Mouse (Mus musculus): ENCODE results near the gene Med31.
"Not testable (repeated sequence)": the region's sequence is repeated elsewhere in the genome, so short reads cannot be mapped to it uniquely, and the experiment has no call there.

Med31 gene

GRCm38 (mm10) chr11:72203440-72203839 is 12.0 kb downstream of the Med31 start:
- no peak for DNase-seq (ENCODE audit: low spot score)

- no peak for DNase-seq (ENCODE audit: low spot score)
Observed at GRCm38 (mm10) chr11:72196506-72196905, 18.9 kb downstream of the Med31 start.

GRCm38 (mm10) chr11:72194259-72194658 is 21.1 kb downstream of the Med31 start:
- DNase-seq (ENCODE audit: low spot score) = no peak

GRCm38 (mm10) chr11:72190857-72191256 is 24.5 kb downstream of the Med31 start:
- no peak for DNase-seq (ENCODE audit: low spot score)

- no peak for DNase-seq (ENCODE audit: low spot score)
Observed at GRCm38 (mm10) chr11:72184252-72184651, 31.1 kb downstream of the Med31 start.

GRCm38 (mm10) chr11:72181136-72181535 is 34.3 kb downstream of the Med31 start:
- no peak for DNase-seq (ENCODE audit: low spot score)

GRCm38 (mm10) chr11:72180556-72180955 is 34.8 kb downstream of the Med31 start:
- DNase-seq (ENCODE audit: low spot score) = no peak

- DNase-seq (ENCODE audit: low spot score) = no peak
Observed at GRCm38 (mm10) chr11:72176553-72176952, 38.8 kb downstream of the Med31 start.

- DNase-seq (ENCODE audit: low spot score) = no peak
Observed at GRCm38 (mm10) chr11:72175966-72176365, 39.4 kb downstream of the Med31 start.

- DNase-seq (ENCODE audit: low spot score) = no peak
Observed at GRCm38 (mm10) chr11:72174721-72175120, 40.7 kb downstream of the Med31 start.

GRCm38 (mm10) chr11:72173506-72173905 is 41.9 kb downstream of the Med31 start:
- DNase-seq (ENCODE audit: low spot score) = no peak

GRCm38 (mm10) chr11:72171906-72172305 is 43.5 kb downstream of the Med31 start:
- DNase-seq (ENCODE audit: low spot score) = not testable (repeated sequence)

GRCm38 (mm10) chr11:72169871-72170270 is 45.5 kb downstream of the Med31 start:
- peak; percentile 11 for DNase-seq (ENCODE audit: low spot score)

GRCm38 (mm10) chr11:72163198-72163597 is 52.2 kb downstream of the Med31 start:
- no peak for DNase-seq (ENCODE audit: low spot score)

All from yolk sac, embryonic 10.5 days (tissue).